Mouse (Mus musculus) activated CD4-positive, CD25-positive, alpha-beta regulatory T cell, adult 4 months (primary cell): ENCODE data around the gene Alox5. TPM values are rescaled to one million over a fixed set of nuclear protein-coding genes. Genes with fewer than 3 reads are reported as not detected.

Source experiments
- ATAC-seq: one replicate; pipeline ENCODE4 v1.8.0; 2017
- polyA plus RNA-seq, 2 experiments: library from polyadenylated mRNA; unstranded; fragments of 100-300 nt; shearing (Covaris generic); gene quantifications; one replicate each; pipeline ENCODE4 v1.2.1; 2017

Gene Alox5
- polyA plus RNA-seq, 2 experiments from 2014 or later, result not detected

DNA sequence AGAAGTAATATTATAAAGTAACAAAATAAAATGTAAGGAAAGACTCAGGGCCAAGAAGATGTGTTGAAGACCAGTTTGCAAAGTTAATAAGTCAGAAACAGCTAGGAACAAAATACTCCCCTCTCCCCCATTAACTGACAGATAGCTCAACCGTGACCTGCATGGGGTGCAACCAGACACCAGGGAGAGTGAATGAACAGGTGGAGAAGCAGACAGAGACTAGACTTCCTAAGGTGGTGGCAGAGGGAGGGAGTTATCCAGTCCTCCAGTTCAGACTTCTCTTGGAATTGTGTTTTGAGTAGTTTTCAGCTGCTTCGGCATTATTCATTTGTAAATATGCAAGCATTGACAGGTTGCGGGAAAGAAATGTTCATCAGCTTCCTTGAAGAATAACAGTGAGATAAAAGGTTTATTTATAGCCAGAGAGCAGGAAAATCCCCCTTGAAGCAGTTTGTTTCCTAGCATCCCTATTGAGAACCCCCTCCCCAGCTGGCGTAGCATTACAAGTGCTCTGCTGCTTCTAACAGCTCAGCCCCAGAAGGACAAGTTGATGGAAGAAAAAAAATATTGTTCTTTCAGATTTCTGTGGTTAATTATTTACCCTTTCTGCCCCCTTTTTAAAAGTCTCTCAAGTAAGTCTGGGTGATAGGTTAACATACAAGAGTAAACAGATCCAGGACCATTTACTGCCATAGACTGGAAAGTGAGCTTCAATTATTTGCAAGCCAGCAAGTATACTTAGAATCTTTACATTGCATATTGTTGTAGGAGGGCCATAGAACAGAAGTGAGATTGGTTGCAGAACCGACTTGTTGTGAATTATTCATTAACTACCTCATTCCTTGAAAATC lies 75.6 kb downstream of the Alox5 start:
- ATAC-seq, result no peak

DNA sequence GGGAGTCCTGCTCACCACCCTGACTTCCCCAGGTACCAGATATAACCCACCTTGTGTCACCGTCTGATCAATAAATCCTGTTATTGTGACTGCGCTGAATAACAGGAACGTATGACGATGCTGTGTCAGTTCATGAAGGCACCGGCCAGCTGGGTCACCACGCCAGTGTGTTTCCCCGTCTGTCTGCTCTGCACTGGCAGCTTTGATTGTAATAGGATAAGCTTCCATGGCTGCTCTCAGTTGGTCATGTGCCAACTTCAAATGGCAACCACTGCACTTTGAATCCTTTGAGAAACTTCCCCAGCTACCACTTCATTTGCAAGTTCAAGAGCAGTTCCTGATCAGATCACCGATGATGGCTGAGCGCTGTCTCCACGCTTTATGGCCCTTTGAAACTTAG lies 77.4 kb downstream of the Alox5 start:
- ATAC-seq, result no peak

DNA sequence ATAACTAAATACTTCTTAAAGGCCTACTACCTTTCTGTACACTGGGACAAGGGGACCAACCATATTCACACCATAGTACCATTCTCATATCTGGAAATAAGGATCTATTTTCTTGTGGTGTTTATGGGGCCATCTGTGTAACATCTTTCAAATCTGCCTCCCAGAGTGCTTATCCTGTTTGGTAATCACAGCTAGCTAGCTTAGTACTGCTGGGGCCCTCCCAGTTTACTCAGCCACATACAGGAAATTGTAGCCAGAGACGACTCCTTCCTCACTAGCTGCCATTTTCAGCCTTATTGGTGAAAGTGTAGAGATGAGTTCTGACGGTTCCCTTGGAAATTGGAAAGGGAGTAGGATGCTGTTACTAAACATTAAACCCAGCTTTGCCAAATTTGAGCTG lies 79.4 kb downstream of the Alox5 start:
- ATAC-seq, result no peak

DNA sequence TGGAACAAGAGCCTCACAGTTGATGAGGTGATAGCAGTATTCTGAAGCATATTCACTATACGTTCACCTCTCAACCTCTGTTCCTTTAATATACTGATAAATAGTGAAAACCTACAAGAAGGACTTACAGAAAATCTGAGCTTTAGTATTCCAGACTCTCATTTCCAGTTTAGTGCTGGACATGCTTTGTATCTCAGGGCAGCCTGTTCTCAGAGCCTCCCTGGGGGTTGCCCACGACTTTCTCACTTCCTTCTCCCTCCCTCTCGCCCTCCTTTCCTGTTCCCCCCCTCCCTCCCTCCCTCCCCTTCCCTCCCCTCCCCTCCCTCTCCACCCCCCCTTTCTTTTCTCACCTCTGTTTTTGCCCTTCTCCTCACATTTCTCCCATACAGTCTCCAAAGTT lies 80.8 kb downstream of the Alox5 start:
- ATAC-seq, result no peak

DNA sequence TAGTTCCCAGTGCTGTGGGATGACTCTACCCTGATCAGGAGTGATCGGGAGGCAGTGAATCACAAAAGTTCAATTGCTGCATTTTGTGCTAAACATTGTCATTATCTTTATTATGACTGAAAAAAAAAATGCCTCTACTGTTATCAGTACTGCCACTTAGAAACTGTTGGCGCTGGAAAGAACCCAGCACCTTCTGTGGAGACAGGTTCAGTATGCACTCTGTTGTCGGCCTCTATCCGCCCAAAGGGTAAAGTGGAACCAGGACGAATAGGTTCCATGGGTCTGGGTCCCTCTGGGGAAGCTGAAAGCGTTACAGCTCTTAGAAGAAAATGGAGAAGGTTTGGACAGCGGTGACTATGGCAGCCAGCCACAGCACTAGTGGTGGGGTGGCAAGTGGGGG lies 82.1 kb downstream of the Alox5 start:
- no peak for ATAC-seq

DNA sequence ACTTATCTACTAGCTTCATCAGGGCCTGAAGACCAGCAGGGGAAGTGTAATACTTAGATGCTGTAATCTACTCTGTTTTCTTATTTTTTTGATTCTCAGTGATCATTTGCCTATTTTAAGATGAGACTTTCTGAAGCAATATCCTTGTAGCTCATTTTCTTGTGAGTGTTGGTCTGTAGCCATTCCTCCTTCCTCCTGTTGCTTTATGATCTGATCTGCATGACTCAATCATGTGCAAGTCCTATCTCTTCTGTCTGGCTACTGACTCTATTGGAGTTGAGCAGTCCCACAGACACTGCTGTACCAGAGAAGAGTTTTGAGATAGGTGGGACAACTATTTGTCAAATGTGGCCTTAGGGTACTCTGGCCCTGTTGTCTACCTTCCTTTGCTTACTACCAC lies 86.4 kb downstream of the Alox5 start:
- no peak for ATAC-seq

DNA sequence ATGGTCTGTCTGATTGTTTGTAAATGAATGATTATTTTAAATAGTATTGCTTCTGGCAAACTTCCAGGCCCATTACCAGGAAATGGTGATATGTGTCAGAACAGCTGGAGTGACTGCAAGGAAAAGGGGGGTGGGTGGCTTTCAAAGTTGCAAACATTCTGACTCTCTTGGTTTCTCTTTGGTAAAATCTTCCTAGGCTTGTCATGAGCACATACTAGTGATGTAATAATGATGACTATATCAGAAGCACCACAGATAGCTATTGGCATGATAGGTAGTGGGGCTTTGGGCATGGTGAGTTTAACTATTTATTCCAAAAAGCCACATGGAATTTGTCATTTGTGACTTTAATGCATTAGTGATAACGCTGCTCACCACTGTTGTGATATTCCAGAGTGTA lies 86.8 kb downstream of the Alox5 start:
- no peak for ATAC-seq

DNA sequence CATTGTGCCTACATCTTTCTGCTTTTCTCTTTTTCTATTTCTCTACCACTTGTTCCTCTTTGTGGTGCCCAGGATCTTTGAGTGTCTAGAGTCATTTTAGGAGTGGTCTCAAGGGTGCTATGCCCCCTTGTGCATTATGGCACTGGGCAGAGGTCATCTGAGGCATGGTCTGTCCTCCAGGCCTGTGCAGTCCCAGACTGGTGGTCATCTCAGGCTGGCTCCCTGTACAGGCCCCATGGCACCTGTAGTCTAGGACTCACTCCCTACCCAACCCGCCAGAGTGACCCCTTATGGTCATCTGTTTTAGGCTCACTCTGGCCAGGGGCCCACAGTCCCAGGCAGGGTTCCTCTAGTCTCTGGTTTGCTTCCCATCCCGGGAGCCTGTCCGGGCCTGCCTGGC lies 89.5 kb downstream of the Alox5 start:
- ATAC-seq, result no peak

DNA sequence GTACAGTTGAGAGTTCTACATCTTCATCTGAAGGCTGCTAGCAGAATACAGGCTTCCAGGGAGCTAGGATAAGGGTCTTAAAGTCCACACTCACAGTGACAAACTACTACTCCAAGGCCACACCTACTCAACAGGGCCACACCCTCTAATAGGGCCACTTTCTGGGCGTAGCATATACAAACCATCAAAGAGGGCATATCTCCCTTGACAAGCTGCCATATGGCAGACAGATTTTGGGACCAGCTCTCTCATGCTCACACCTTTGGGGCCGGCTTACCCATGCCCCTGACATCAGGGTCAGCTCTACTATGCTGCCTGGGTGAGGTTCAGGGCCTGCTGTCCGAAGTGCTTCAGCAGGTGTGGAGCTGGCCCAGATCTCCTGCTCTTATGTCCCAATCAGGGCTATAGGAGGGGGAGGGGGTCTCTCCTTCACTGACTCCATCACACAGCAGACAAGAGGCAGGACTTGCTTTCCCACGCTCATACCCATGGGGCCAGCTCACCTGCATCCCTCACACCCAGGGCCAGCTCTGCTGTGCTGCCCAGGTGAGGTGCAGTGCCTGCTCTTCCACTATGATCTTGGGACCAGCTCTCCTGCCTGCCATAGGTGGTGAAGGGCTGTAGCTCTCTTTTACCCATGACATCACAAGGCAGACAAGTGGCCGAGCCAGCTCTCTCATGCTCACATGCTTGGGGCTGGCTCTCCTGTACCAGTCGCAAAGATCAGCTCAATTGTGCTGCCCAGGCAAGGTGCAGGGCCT lies 90.6 kb downstream of the Alox5 start:
- ATAC-seq, result no peak

DNA sequence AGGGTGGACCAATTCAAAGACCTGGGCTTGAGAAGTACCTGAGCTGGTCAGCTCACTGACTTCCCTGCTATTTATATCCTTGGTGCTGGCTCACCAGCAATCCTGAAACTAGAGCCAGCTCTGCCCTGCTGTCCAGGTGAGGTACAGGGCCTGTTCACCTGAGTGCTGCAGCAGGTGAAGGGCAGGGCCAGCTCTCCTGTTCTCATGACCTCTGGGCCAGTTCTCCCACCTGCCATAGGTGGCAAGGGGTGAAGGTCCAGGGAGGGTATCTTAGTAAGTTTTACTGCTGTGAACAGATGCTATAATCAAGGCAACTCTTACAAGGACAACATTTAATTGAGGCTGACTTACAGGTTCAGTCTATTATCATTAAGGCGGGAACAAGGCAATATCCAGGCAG lies 91.2 kb downstream of the Alox5 start:
- no peak for ATAC-seq

DNA sequence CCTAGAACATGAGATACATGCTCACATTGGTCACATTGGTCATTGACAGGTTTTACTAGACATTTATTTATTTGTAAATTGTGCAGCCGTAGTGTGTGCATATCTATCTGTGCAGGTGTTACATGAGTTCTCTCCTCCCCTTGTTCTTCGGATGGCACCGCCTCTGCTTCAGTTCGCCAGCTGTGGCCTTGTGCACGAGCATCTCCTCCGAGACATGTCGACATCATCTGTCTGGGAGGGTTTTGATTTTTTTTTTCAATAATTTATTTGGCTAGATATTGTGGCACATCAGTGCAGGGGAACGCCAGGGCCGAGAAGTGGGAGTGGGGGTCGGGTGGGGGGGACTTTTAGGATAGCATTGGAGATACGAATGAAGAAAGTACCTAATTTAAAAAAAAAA lies 93.0 kb downstream of the Alox5 start:
- no peak for ATAC-seq

DNA sequence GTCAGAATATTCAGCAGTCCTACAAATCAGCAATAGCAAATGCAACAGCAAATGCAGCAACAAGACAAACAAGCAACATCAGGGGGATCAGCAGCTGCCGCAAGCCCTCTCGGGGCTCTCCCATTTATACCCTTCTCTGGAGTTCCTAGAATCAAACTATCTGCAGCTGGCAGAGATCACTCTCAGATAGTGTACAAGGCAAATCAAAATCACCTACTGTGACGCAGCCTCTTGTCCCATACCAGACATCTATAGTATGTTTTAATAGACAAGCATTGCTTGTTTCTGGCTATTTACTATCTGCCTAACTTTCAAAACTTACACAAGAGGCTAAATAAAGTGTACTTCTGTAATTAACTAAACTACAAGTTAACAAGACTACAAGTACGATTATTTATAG lies 99.0 kb downstream of the Alox5 start:
- no peak for ATAC-seq

DNA sequence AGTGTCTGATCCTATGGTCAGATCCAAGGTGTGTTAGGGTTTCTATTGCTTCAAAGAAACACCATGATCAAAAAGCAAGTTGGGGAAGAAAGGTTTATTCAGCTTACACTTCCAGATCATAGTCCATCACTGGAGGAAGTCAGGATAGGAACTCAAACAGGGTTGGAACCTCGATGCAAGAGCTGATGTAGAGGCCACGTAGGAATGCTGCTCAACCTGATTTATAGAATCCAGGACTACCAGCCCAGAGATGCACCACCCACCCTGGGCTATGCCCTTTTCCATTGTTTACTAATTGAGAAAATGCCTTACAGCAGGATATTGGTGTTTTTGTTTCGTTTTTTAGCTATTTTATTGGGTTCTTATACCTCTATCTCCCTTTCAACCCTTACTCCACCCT lies 99.5 kb downstream of the Alox5 start:
- ATAC-seq, result no peak

Other genes starting within 250 kb of the Alox5 start
- 1 to 10 TPM; 1.9 to 2.4 TPM for gene Zfand4, start 197.0 kb downstream of the Alox5 start, polyA plus RNA-seq
- under 1 TPM; 0.13 to 0.40 TPM for gene March8, start 123.2 kb downstream of the Alox5 start, polyA plus RNA-seq
- gene Olfr211, start 27.9 kb upstream of the Alox5 start, polyA plus RNA-seq, result not detected
- gene Olfr212, start 45.3 kb upstream of the Alox5 start, polyA plus RNA-seq, result not detected
- not detected for gene Olfr213, start 77.3 kb upstream of the Alox5 start, polyA plus RNA-seq
- gene Gm5580, start 90.0 kb upstream of the Alox5 start, polyA plus RNA-seq, result not detected
- gene Olfr214, start 93.1 kb upstream of the Alox5 start, polyA plus RNA-seq, result not detected
- not detected for gene Olfr215, start 123.0 kb upstream of the Alox5 start, polyA plus RNA-seq
- 10 to 100 TPM; 32.3 to 36.6 TPM for gene Zfp422, start 167.8 kb upstream of the Alox5 start, polyA plus RNA-seq
- gene Depp1, start 189.4 kb upstream of the Alox5 start, polyA plus RNA-seq, result under 1 TPM; 0.36 to 0.37 TPM
- 1 to 10 TPM; 2.5 to 3.8 TPM for gene Rassf4, start 212.8 kb upstream of the Alox5 start, polyA plus RNA-seq